In genomic region chr11:11811906-11812480, GRCm38 (mm10) we compare ENCODE assay signal across 9 mouse cellular contexts. TPM values are rescaled to one million over a fixed set of nuclear protein-coding genes. Genes with fewer than 3 reads are reported as not detected.
DNase-seq lines count a peak whose midpoint lies in the region; ATAC-seq and TF ChIP-seq lines count a peak whose summit lies in the region.
"Had no signal": no experiment of that assay in that cellular context is flagged by ENCODE, and none has a peak within 500 bp of the region (broad histone marks: within the 10 kb centered on the region; RNA-seq: fewer than 3 reads in every experiment).

No protein-coding gene starts in this region.

- no peak for TF ChIP-seq POLR2A in CH12.LX (IDR thresholded peaks at IDR 0.05; ENCODE audit: low read depth, low read length)

- H3K4me2 ChIP-seq in CH12.LX (ENCODE audit: insufficient read depth, low read depth, poor library complexity, severe bottlenecking), result peak overlapping the region; percentile 90
- H3K4me2 ChIP-seq in heart, embryonic 15.5 days, result peak overlapping the region; percentile 54
- peak overlapping the region; percentile 41 for H3K4me2 ChIP-seq in liver, postnatal 0 days (ENCODE audit: low read depth, low read length)
- H3K4me2 ChIP-seq in neural tube, embryonic 13.5 days, result peak overlapping the region; percentile 46
- H3K4me2 ChIP-seq: limb, embryonic 12.5 days had no signal

- H3K36me3 ChIP-seq in CH12.LX (replicated peaks in 1 of 2; ENCODE audit: control insufficient read depth in 1 of 2, insufficient read depth in 1 of 2, low read length in 1 of 2), result no peaks in the 10 kb centered on the region
- no peaks in the 10 kb centered on the region for H3K36me3 ChIP-seq in heart, embryonic 15.5 days
- H3K36me3 ChIP-seq in liver, postnatal 0 days (replicated peaks; ENCODE audit: insufficient read depth, low read length), result no peaks in the 10 kb centered on the region
- H3K36me3 ChIP-seq in neural tube, embryonic 13.5 days, result no peaks in the 10 kb centered on the region
- H3K36me3 ChIP-seq: limb, embryonic 12.5 days had no signal

- peaks cover 2 to 28% of the 10 kb centered on the region in 2 experiments; a peak in 2 of 4 replicates for H3K4me1 ChIP-seq in CH12.LX (ENCODE audit: control insufficient read depth in 1 of 2, insufficient read depth in 2 of 2)
- peaks cover 33% of the 10 kb centered on the region for H3K4me1 ChIP-seq in heart, embryonic 15.5 days (replicated peaks)
- H3K4me1 ChIP-seq in liver, postnatal 0 days (ENCODE audit: insufficient read depth), result peaks cover 24% of the 10 kb centered on the region
- peaks cover 17% of the 10 kb centered on the region for H3K4me1 ChIP-seq in neural tube, embryonic 13.5 days (replicated peaks)

- in situ Hi-C loops in CH12.LX (cut with MboI; ENCODE audit: low pct_ligation_motif_present, low pct_unique_long_range_greater_than_20kb, low sequenced_read_pairs), result loop anchor here (5.0 to 25.0 kb wide), 4 partner anchors 160 to 725 kb away; no protein-coding TSS in a partner anchor

- peak overlapping the region; percentile 30 to 52 (median 31) for H3K4me3 ChIP-seq in CH12.LX (replicated peaks in 1 of 3; ENCODE audit: low read depth in 2 of 3, low read length in 2 of 3, poor library complexity in 1 of 3)
- 0 out of 2 replicates have a peak overlapping the region, but pooled peaks have one; percentile 22 for H3K4me3 ChIP-seq in heart, embryonic 15.5 days
- no peak overlapping the region for H3K4me3 ChIP-seq in liver, postnatal 0 days (ENCODE audit: low read depth, low read length)
- H3K4me3 ChIP-seq in neural tube, embryonic 13.5 days, result no peak overlapping the region
- H3K4me3 ChIP-seq: limb, embryonic 12.5 days had no signal

- no peak for TF ChIP-seq EP300 in CH12.LX (IDR thresholded peaks at IDR 0.05; ENCODE audit: low read length)
- peak; percentile 89 for TF ChIP-seq EP300 in liver, postnatal 0 days (IDR thresholded peaks at IDR 0.05; ENCODE audit: low read depth)

- H3K27me3 ChIP-seq in CH12.LX (replicated peaks), result no peaks in the 10 kb centered on the region
- no peaks in the 10 kb centered on the region for H3K27me3 ChIP-seq in heart, embryonic 15.5 days
- H3K27me3 ChIP-seq in liver, postnatal 0 days (ENCODE audit: insufficient read depth, low read length), result no peaks in the 10 kb centered on the region
- no peaks in the 10 kb centered on the region for H3K27me3 ChIP-seq in neural tube, embryonic 13.5 days
- H3K27me3 ChIP-seq: limb, embryonic 12.5 days had no signal

- peaks cover 10% of the 10 kb centered on the region for H3K79me2 ChIP-seq in CH12.LX (replicated peaks; ENCODE audit: control insufficient read depth, extremely low read depth, insufficient read depth, poor library complexity, severe bottlenecking)

- H3K9ac ChIP-seq in CH12.LX (ENCODE audit: insufficient read depth, low read depth), result peak overlapping the region; percentile 72
- 0 out of 2 replicates have a peak overlapping the region, but pooled peaks have one; percentile 26 for H3K9ac ChIP-seq in heart, embryonic 15.5 days
- no peak overlapping the region for H3K9ac ChIP-seq in liver, postnatal 0 days (replicated peaks)
- peak overlapping the region; percentile 55; the same call in 1 of the 2 replicates for H3K9ac ChIP-seq in neural tube, embryonic 13.5 days
- H3K9ac ChIP-seq: limb, embryonic 12.5 days had no signal

- no peaks in the 10 kb centered on the region for H3K9me3 ChIP-seq in CH12.LX (replicated peaks; ENCODE audit: low read length)
- no peaks in the 10 kb centered on the region for H3K9me3 ChIP-seq in heart, embryonic 15.5 days (replicated peaks)
- no peaks in the 10 kb centered on the region for H3K9me3 ChIP-seq in liver, postnatal 0 days (ENCODE audit: low read length)
- H3K9me3 ChIP-seq in neural tube, embryonic 13.5 days, result no peaks in the 10 kb centered on the region
- H3K9me3 ChIP-seq: limb, embryonic 12.5 days had no signal

- ATAC-seq in erythroid progenitor cell, adult 5-6 weeks (replicated peaks; ENCODE audit: low FRiP score, poor library complexity, severe bottlenecking), result peak; percentile 41
- no peak for ATAC-seq in heart, embryonic 15.5 days (replicated peaks; ENCODE audit: insufficient number of reproducible peaks, insufficient read depth, low FRiP score, low read depth)
- ATAC-seq in liver, postnatal 0 days, result peak; percentile 9
- no peak for ATAC-seq in neural tube, embryonic 13.5 days (ENCODE audit: low read depth)

- peak; percentile 95 for TF ChIP-seq RAD21 in CH12.LX (IDR thresholded peaks at IDR 0.05; ENCODE audit: low read depth, low read length)

- no peak overlapping the region for H3K27ac ChIP-seq in CH12.LX (ENCODE audit: insufficient read depth, low read depth)
- H3K27ac ChIP-seq in heart, embryonic 15.5 days, result peak overlapping the region; percentile 55
- H3K27ac ChIP-seq in liver, postnatal 0 days (ENCODE audit: low read depth), result no peak overlapping the region
- H3K27ac ChIP-seq in neural tube, embryonic 13.5 days (replicated peaks), result no peak overlapping the region

- 14% methylated on average over 9 of the region's 9 CpGs for WGBS in heart, embryonic 15.5 days
- WGBS in liver, postnatal 0 days (ENCODE audit: insufficient replicate concordance), result 14% methylated on average over 9 of the region's 9 CpGs
- 25% methylated on average over 9 of the region's 9 CpGs for WGBS in neural tube, embryonic 13.5 days

- dilution Hi-C loops in CH12.LX (cut with MboI; ENCODE audit: extremely low pct_ligation_motif_present, extremely low pct_unique_long_range_greater_than_20kb, low sequenced_read_pairs), result loop anchor here (25.0 kb wide), 1 partner anchor 150 kb away; no protein-coding TSS in a partner anchor

- TF ChIP-seq CTCF in CH12.LX (conservative IDR thresholded peaks at IDR 0.05 in 1 of 2, IDR thresholded peaks at IDR 0.05 in 1 of 2; ENCODE audit: low read depth in 2 of 2, low read length in 2 of 2), result peak; percentile 91 to 99
- TF ChIP-seq CTCF in liver, postnatal 0 days (IDR thresholded peaks at IDR 0.05; ENCODE audit: low read depth), result peak; percentile 99

- DNase-seq in CH12.LX (ENCODE audit: extremely low read depth), result peak; percentile 93
- peak; percentile 89 for DNase-seq in brain, adult 2 months (ENCODE audit: low read depth, low spot score)
- peak; percentile 85 to 89 for DNase-seq in kidney, postnatal 4 days
- peak; percentile 83 for DNase-seq in liver, postnatal 0 days
- peak; percentile 22 to 39 for DNase-seq in thymus, adult 18-20 months

TF ChIP-seq in CH12.LX, 34 proteins besides CTCF, POLR2A, EP300 and RAD21:
- TF ChIP-seq NELFE (IDR thresholded peaks at IDR 0.05; ENCODE audit: low read depth, low read length), result peak; percentile 37; the same call in 1 of the 2 replicates
- peak; percentile 19; the same call in 1 of the 2 replicates for TF ChIP-seq IRF4 (IDR thresholded peaks at IDR 0.05; ENCODE audit: low read depth, low read length)
- TF ChIP-seq ETS1 (conservative IDR thresholded peaks at IDR 0.05; ENCODE audit: low read depth, low read length), result no peak
- TF ChIP-seq MYC (IDR thresholded peaks at IDR 0.05; ENCODE audit: low read depth, low read length), result peak; percentile 63; the same call in 1 of the 2 replicates
- TF ChIP-seq ZC3H11A (IDR thresholded peaks at IDR 0.05; ENCODE audit: low read depth, low read length), result peak; percentile 95
- no peak for TF ChIP-seq PAX5 (IDR thresholded peaks at IDR 0.05; ENCODE audit: low read length)
- TF ChIP-seq JUN (IDR thresholded peaks at IDR 0.05; ENCODE audit: insufficient read depth, low read depth, low read length), result no peak
- TF ChIP-seq SMC3 (IDR thresholded peaks at IDR 0.05; ENCODE audit: low read depth, low read length), result peak; percentile 99
- TF ChIP-seq MXI1 (IDR thresholded peaks at IDR 0.05; ENCODE audit: low read depth, low read length), result no peak

RNA-seq across cellular contexts. Expression of gene Fignl1, which starts 3.2 kb away (rescaled TPM):
- 82.8 and 98.5 TPM in 2 replicates for total RNA-seq in CH12.LX (2012; rRNA removed)
- 189 TPM in 2 replicates for total RNA-seq in CH12.LX (2014; rRNA removed)
- 98.5 and 101 TPM in 2 replicates for polyA plus RNA-seq in CH12.LX (2012; ENCODE audit: insufficient read length, low read depth)
- 119 and 122 TPM in 2 replicates for total RNA-seq in erythroid progenitor cell, adult 5-6 weeks (2015; ENCODE audit: low replicate concordance)
- total RNA-seq in erythroid progenitor cell, adult 5-6 weeks (2017; ENCODE audit: low replicate concordance), result 145 and 148 TPM in 2 replicates
- polyA plus RNA-seq in heart, embryonic 15.5 days (2015; fragmentation: Nextera tagmentation; extraction: Ambion mirVana), result 42.5 and 45.8 TPM in 2 replicates
- polyA plus RNA-seq in liver, postnatal 0 days (2015; fragmentation: Nextera tagmentation; extraction: Ambion mirVana), result 26.1 and 31.2 TPM in 2 replicates
- polyA plus RNA-seq in neural tube, embryonic 13.5 days (2015; fragmentation: Nextera tagmentation; extraction: Ambion mirVana), result 13.5 and 15.5 TPM in 2 replicates

Comparison
In these comparisons a context has a peak if more than half of its experiments do, and no peak if none do; other contexts are left out.
1. DNase-seq: peak in every context shown above with its lines; median percentile 93 in CH12.LX; 89 in brain, adult 2 months; 87 in kidney, postnatal 4 days; 83 in liver, postnatal 0 days; 30 in thymus, adult 18-20 months.
2. H3K4me3 ChIP-seq: peak in CH12.LX (3 of 3) and heart, embryonic 15.5 days (single experiment); none in liver, postnatal 0 days (single experiment) and neural tube, embryonic 13.5 days (single experiment).
3. ATAC-seq: peak in erythroid progenitor cell, adult 5-6 weeks (single experiment) and liver, postnatal 0 days (single experiment); none in heart, embryonic 15.5 days (single experiment) and neural tube, embryonic 13.5 days (single experiment).
4. Peak in every context shown above with its lines, with median percentiles within 50 percentile points of each other: H3K4me2 ChIP-seq.